Mouse (Mus musculus) liver, postnatal 0 days (tissue): ENCODE data around the gene Platr25.
"Not testable (repeated sequence)": the region's sequence is repeated elsewhere in the genome, so short reads cannot be mapped to it uniquely, and the experiment has no call there.

ENCODE experiments used
- CTCF ChIP-seq: sonication (generic); IDR thresholded peaks from 2 replicates; pipeline ENCODE4 v1.5.1; 2016; ENCODE audit warnings: antibody characterized with exemption, low read depth
- EP300 ChIP-seq: IDR thresholded peaks from 2 replicates; pipeline ENCODE4 v1.6.1; 2016; ENCODE audit warnings: antibody characterized with exemption, low read depth, mild to moderate bottlenecking

GRCm38 (mm10) chr13:62786135-62786493, 25.6 kb upstream of the Platr25 start:
- TF ChIP-seq CTCF, EP300: not testable (repeated sequence)
